In genomic region chr17:25014841-25015570, GRCm38 (mm10) we compare ENCODE assay signal across 8 mouse cellular contexts. TPM values are rescaled to one million over a fixed set of nuclear protein-coding genes. Genes with fewer than 3 reads are reported as not detected.
DNase-seq lines count a peak whose midpoint lies in the region; ATAC-seq lines count a peak whose summit lies in the region.

No protein-coding gene starts in this region.

- under 1% methylated on average over 39 of the region's 39 CpGs for WGBS in embryonic facial prominence, embryonic 11.5 days
- under 1% methylated on average over 39 of the region's 39 CpGs for WGBS in liver, embryonic 13.5 days (ENCODE audit: insufficient replicate concordance)
- WGBS in neural tube, embryonic 14.5 days, result under 1% methylated on average over 39 of the region's 39 CpGs

- peak overlapping the region; percentile 85 for H3K4me2 ChIP-seq in embryonic facial prominence, embryonic 11.5 days (ENCODE audit: low read depth, low read length)
- peak overlapping the region; percentile 90 for H3K4me2 ChIP-seq in liver, embryonic 13.5 days
- H3K4me2 ChIP-seq in neural tube, embryonic 14.5 days (ENCODE audit: low read depth, low read length), result peak overlapping the region; percentile 99

- DNase-seq in A20 (ENCODE audit: low read depth, low spot score), result peak; percentile 53
- DNase-seq in T-cell, adult 2 months (ENCODE audit: low spot score), result peak; percentile 15
- peak; percentile 40 for DNase-seq in embryonic facial prominence, embryonic 11.5 days (ENCODE audit: low spot score)
- DNase-seq in heart, adult 11 months, result peak; percentile 96
- peak; percentile 24 to 38 for DNase-seq in kidney, adult 8-10 months
- peak; percentile 38 for DNase-seq in liver, embryonic 13.5 days
- peak; percentile 51 for DNase-seq in thymus, postnatal 4 days

- H3K4me3 ChIP-seq in embryonic facial prominence, embryonic 11.5 days (ENCODE audit: low read depth, low read length), result peak overlapping the region; percentile 100
- H3K4me3 ChIP-seq in liver, embryonic 13.5 days (replicated peaks), result peak overlapping the region; percentile 100
- peak overlapping the region; percentile 98 for H3K4me3 ChIP-seq in neural tube, embryonic 14.5 days (ENCODE audit: low read depth, low read length)

- no peaks in the 10 kb centered on the region for H3K27me3 ChIP-seq in embryonic facial prominence, embryonic 11.5 days (ENCODE audit: control insufficient read depth, insufficient read depth, low read length)
- H3K27me3 ChIP-seq in liver, embryonic 13.5 days, result no peaks in the 10 kb centered on the region
- H3K27me3 ChIP-seq in neural tube, embryonic 14.5 days (ENCODE audit: control insufficient read depth, insufficient read depth, low read length), result no peaks in the 10 kb centered on the region

- peak overlapping the region; percentile 91 for H3K9ac ChIP-seq in embryonic facial prominence, embryonic 11.5 days (replicated peaks; ENCODE audit: low read length)
- peak overlapping the region; percentile 99 for H3K9ac ChIP-seq in liver, embryonic 13.5 days
- peak overlapping the region; percentile 82 for H3K9ac ChIP-seq in neural tube, embryonic 14.5 days (replicated peaks; ENCODE audit: low read depth, low read length)

- no peaks in the 10 kb centered on the region for H3K4me1 ChIP-seq in embryonic facial prominence, embryonic 11.5 days (ENCODE audit: control insufficient read depth, insufficient read depth, low read length)
- peaks cover 37% of the 10 kb centered on the region for H3K4me1 ChIP-seq in liver, embryonic 13.5 days (replicated peaks)
- H3K4me1 ChIP-seq in neural tube, embryonic 14.5 days (ENCODE audit: control insufficient read depth, insufficient read depth, low read length), result peaks cover 16% of the 10 kb centered on the region

- H3K27ac ChIP-seq in embryonic facial prominence, embryonic 11.5 days (replicated peaks; ENCODE audit: low read depth, low read length), result peak overlapping the region; percentile 75
- peak overlapping the region; percentile 95 for H3K27ac ChIP-seq in liver, embryonic 13.5 days
- H3K27ac ChIP-seq in neural tube, embryonic 14.5 days (ENCODE audit: low read depth, low read length), result peak overlapping the region; percentile 79

- H3K36me3 ChIP-seq in embryonic facial prominence, embryonic 11.5 days (replicated peaks; ENCODE audit: control insufficient read depth, insufficient read depth, low read depth, low read length), result peaks cover 3% of the 10 kb centered on the region
- peaks cover 40% of the 10 kb centered on the region for H3K36me3 ChIP-seq in liver, embryonic 13.5 days
- H3K36me3 ChIP-seq in neural tube, embryonic 14.5 days (ENCODE audit: control insufficient read depth, insufficient read depth, low read length), result peaks cover 12% of the 10 kb centered on the region; the same call in 1 of the 2 replicates

- peak; percentile 14; the same call in 1 of the 2 replicates for ATAC-seq in embryonic facial prominence, embryonic 11.5 days (replicated peaks; ENCODE audit: insufficient number of reproducible peaks, low FRiP score, low TSS enrichment, low read depth)
- ATAC-seq in liver, embryonic 13.5 days (ENCODE audit: low read depth), result no peak
- ATAC-seq in neural tube, embryonic 14.5 days (ENCODE audit: low read depth), result no peak

- H3K9me3 ChIP-seq in embryonic facial prominence, embryonic 11.5 days (replicated peaks; ENCODE audit: control insufficient read depth, low read length), result no peaks in the 10 kb centered on the region
- H3K9me3 ChIP-seq in liver, embryonic 13.5 days (replicated peaks), result no peaks in the 10 kb centered on the region
- no peaks in the 10 kb centered on the region for H3K9me3 ChIP-seq in neural tube, embryonic 14.5 days (ENCODE audit: control insufficient read depth, low read length)

RNA-seq across cellular contexts. Expression of gene Cramp1l, which starts 0.6 kb away (rescaled TPM):
- 9.7 and 10.1 TPM in 2 replicates for polyA plus RNA-seq in embryonic facial prominence, embryonic 11.5 days (2014; fragmentation: Nextera tagmentation; extraction: Ambion mirVana)
- 2.8 and 3.8 TPM in 2 replicates for polyA plus RNA-seq in liver, embryonic 13.5 days (2015; fragmentation: Nextera tagmentation; extraction: Ambion mirVana)
- polyA plus RNA-seq in neural tube, embryonic 14.5 days (2014; fragmentation: Nextera tagmentation; extraction: Ambion mirVana), result 9.2 and 10.1 TPM in 2 replicates

RNA-seq across cellular contexts. Expression of gene Ift140, which starts 0.9 kb away (rescaled TPM):
- polyA plus RNA-seq in embryonic facial prominence, embryonic 11.5 days (2014; fragmentation: Nextera tagmentation; extraction: Ambion mirVana), result 18.4 and 22.1 TPM in 2 replicates
- 94.4 and 99.3 TPM in 2 replicates for polyA plus RNA-seq in liver, embryonic 13.5 days (2015; fragmentation: Nextera tagmentation; extraction: Ambion mirVana)
- polyA plus RNA-seq in neural tube, embryonic 14.5 days (2014; fragmentation: Nextera tagmentation; extraction: Ambion mirVana), result 18.5 and 21.9 TPM in 2 replicates

RNA-seq across cellular contexts. Expression of gene Jpt2, which starts 54.5 kb away (rescaled TPM):
- 245 and 249 TPM in 2 replicates for polyA plus RNA-seq in embryonic facial prominence, embryonic 11.5 days (2014; fragmentation: Nextera tagmentation; extraction: Ambion mirVana)
- 75.1 and 86.8 TPM in 2 replicates for polyA plus RNA-seq in liver, embryonic 13.5 days (2015; fragmentation: Nextera tagmentation; extraction: Ambion mirVana)
- 50.0 and 59.8 TPM in 2 replicates for polyA plus RNA-seq in neural tube, embryonic 14.5 days (2014; fragmentation: Nextera tagmentation; extraction: Ambion mirVana)

Comparison
In these comparisons a context has a peak if more than half of its experiments do, and no peak if none do; other contexts are left out.
1. DNase-seq: peak in every context shown above with its lines; median percentile 96 in heart, adult 11 months; 53 in A20; 51 in thymus, postnatal 4 days; 40 in embryonic facial prominence, embryonic 11.5 days; 38 in liver, embryonic 13.5 days; 31 in kidney, adult 8-10 months; 15 in T-cell, adult 2 months.